Mouse (Mus musculus): ENCODE measurements at regions not wholly inside any gene's neighbourhood (a gene's known extent, or its start where the extent isn't known, plus 50 kb on each side); places are given as distances from the start of the nearest gene placed in this dataset.

DNA sequence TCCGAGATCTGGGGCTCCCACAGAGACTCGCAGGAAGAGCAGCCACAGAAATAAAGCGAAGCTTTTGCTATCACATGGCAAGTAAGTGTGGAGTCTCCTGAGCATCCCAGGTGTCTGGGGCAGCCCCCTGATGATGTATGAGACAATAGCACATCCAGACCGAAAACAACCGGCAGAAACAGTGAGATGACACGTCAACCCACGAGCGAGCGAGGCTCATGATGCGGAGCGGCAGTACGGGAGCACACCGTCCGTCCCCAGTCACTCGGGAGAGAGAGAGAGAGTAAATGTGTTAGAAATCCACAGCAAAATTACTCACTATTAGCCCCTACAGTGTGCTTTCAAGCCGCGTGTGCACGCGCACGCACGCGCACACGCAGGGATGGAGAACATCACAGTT lies 276.2 kb downstream of the Barhl2 start:
- DNase-seq = no peak

DNA sequence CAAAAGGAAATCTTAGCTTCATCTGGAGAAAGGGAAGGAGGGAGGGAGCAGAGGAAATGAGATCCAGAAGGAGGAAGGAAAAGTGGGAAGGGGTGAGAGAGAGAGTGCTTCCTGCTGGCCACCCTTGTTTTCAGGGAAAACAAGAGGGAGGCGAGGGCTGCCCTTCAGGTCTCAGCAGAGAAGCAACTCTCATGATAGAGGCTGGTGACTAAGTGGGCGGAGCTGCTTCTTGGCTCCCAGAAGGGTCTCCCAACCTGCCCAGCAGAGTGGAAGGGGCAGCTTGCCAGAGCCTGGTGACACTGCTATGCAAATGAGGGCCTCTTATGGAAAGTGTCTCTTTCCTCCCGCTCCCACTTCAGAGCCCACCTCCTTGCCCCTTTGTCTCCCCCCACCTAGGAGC lies 285.8 kb downstream of the Barhl2 start:
- DNase-seq = peak in 1 of 2 experiments; percentile 40

DNA sequence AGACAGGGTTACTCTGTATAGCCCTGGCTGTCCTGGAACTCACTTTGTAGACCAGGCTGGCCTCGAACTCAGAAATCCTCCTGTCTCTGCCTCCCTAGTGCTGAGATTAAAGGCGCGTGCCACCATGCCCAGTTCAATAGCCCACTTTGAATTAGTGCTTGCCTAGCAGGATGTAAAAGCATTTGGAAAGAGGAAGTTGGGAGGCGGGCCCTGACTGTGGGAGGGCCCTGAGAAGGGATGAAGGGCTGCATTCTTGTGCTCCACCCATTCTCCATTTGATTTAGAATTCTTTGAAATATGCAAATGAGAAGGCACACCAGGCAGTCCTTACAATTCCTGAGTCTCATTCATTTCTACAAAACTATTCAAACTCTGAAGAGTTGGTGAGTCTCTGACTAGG lies 287.6 kb downstream of the Barhl2 start:
- DNase-seq = no peak

DNA sequence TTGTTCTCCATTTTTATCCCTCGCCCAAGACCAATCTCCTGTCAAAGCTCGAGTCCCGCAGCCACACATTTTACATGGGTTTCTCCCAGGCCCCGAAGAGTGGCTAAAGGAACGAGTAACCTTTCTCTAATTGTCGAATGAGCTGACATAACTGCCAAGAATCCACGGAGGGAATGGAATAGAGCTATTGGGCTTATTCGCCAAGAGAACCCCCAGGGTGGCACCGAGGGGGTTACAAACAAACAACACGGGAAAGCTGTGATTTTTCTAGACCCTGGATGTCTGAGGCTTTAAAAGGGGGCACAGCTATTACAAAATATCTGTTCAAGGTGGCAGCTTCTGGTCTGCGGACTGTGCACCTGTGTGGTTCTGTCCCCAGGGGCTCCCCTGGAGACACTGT lies 290.4 kb downstream of the Barhl2 start:
- no peak for DNase-seq

DNA sequence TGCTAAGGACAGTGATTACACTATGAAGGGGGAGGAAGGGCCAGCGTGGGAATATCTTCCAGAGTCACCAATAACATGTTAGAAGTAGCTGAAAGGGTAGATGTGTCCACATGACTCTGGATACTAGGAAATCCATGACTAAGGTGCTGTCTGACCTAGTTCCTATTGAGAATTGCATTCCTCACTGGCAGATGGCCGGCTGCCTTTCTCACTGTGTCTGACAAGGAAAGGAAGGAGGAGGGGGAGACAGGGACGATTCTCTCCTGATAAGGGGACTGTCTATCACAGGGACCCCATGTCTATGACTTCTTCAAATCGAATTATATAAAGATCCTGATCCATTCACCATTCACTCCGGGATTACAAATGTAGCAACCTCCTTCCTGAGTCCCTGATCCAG lies 289.9 kb downstream of the Zfp326 start:
- DNase-seq = peak in 1 of 2 experiments; percentile 42

DNA sequence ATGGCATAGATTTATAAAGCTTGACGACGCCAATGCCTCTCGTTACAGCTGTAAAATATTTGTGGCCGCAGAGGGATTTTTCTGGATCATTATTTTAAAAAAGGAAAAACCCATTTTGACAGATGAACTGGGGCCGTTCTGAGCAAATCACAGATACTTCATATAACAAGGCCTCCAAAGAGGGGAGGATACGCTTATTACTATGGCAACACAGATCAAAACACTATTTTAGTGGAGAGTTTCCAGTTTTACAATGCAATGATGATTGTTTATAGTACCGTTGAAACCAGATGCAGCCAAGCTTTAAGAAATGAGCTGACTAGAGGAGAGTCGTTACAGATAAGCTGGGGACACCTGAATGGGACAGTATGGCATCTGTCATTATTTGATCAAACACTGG lies 287.8 kb downstream of the Zfp326 start:
- no peak for DNase-seq

DNA sequence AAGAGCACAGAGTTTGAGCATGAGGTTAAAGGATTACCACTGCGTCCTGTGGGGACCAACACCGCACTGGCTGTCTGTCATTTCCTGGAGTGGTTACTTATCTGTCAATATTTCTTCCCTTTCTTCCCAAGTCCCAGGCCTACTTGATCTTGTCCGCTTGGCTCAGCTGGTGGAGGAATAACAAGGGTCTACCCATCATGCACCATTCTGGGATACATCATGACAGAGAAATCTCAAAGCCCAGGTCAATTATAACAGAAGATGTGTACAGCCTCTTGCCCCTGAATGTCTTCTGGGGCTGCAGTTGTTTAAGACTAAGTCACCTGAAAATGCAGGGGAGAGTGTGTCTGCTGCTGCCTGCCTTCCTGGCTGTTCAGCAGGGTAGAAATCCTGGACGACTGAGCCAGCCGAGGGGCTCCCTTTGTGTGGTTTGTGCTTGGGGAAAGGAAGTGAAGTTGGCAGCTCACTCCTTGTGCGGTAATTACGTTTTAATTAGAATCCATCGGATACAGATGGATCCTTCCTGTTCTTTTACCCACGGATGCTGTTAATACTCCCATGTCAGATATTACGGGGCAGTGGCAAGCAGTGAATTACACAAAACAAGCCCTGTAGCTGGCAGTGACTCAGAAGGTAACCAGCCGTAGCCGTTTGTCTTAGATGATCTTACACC lies 286.8 kb downstream of the Zfp326 start:
- DNase-seq = peak in 1 of 2 experiments; percentile 13

DNA sequence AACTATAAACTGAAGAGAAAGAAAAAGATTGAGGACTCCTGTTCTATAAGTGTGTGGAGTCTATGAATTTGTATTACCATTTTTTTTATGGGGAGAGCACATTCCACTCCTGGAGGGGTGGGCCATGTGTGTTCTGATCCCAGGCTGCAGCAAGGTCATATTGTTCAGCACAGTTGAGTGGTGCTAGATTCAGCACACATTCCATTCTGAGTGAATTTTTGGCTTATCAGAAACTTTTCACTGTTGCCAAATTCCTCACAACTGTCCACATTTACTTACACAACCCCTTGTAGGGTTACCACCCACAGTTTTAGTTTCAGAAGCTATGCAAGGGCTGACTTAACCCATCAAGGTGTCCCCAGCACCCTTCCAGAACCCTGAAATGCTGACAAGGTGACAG lies 262.7 kb downstream of the Zfp326 start:
- DNase-seq = no peak

DNA sequence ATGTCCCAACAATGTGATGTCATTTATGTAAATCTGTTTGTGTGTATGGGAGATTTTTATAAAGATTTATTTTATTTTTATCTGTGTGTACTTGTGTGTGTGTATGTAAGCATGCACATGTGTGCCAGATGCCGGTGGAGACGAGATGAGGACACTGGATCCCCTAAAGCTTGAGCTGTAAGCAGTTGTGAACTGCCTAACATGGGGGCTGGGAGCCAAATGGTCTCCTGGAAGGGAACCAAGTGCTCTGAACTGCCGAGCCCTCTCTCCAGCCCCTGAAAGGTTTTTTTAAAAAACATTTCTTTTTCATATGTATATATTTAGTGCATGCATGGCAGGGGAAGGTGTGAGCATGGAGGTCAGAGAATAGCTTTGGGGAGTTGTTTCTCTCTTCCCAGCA lies 246.6 kb downstream of the Zfp326 start:
- no peak for DNase-seq

DNA sequence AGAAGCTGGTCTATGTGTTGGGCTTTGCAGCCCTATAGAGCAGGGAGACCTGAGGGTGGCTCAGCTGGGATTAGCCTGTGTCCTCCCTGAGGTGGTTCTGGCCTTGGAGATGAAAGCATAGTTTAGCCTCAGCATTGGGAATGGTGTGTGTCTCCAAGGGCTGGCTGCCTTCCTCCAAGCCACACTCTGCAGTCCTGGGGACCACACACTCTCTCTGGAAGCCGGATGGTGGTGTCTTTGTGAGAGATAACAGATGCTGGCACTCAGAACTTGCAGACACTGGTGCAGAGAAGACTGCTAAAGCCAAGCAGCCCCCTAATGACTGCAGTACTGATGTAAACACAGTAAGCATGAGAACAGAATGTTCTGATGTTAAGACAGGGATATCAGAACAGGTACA lies 243.2 kb downstream of the Zfp326 start:
- DNase-seq = no peak

DNA sequence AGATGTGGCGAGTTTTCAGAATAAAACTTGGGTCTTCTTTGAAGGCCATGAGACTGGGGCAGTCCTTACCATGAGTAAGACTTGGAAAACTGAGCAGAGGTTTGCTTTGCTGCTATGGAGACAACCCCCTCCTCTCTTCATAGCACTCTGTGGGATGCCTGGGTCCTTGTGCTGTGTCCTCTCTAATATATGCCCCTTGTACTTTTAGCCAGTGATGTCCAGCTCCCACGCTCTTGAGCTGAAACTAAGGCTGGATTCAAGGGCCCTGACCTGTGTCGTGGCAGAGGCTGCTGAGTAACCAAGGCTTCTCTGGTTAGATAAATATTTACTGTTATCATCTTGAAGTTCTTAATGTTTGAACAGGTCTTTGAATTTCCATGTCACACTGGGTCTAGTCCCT lies 236.8 kb downstream of the Zfp326 start:
- no peak for DNase-seq

DNA sequence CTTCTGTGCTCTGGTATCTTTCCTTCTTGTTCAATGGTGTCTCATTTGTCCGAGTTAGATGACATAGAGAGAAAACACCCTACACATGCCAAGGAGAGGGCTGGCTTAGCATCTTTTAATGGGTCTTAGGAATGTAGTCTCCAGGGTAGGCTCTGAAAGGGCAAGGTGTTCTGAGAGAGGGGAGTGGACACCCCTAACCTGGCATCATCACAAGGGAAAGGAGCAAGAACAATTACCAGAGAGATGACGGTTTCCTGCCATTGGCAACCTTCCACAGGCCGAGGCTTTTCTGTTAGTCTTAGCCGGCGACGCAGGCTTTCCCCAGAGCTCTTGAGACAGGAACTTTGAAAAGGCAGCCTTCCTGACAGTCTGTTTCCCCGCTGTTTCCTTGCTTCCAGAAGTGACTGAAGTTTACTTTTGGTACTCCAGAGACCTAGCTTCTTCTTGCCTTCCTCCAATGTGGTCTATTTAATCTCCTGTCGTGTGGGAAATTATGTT lies 232.2 kb downstream of the Zfp326 start:
- no peak for DNase-seq

DNA sequence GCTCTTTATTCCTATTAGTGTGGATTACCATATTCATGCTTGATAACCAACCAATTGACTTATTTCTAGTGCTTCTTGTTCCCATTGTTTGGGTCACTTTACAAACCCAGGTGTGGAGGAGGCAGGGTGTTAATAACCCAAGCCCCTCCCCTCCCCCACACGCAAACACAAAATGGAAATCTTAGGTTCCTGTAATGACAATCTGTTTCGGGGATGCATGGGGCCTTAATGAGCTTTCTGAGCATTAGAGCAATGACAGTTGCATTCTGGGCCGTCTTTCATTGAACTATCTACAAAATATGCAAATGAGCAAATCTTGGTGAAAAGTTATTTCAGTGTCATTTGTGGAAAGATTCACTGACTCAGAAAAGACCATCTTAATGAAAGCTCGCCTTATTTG lies 225.9 kb downstream of the Zfp326 start:
- no peak for DNase-seq

DNA sequence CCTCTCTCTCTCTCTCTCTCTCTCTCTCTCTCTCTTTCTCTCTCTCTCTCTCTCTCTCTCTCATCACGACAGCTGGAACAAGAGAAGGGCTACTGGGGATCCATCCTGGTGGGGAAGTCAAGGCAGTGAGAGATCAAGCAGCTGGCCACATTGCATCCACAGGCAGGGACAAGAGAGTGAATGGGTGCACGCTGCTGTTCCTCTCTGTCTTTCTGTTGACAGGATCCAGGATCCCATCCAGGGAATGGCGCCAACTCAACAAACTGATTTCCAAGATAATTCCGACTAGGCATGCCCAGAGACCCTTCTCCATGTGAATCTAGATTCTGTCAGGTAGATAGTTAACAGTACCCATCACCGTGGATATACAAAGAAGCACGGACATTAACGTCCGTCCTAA lies 222.5 kb downstream of the Zfp326 start:
- no peak for DNase-seq

DNA sequence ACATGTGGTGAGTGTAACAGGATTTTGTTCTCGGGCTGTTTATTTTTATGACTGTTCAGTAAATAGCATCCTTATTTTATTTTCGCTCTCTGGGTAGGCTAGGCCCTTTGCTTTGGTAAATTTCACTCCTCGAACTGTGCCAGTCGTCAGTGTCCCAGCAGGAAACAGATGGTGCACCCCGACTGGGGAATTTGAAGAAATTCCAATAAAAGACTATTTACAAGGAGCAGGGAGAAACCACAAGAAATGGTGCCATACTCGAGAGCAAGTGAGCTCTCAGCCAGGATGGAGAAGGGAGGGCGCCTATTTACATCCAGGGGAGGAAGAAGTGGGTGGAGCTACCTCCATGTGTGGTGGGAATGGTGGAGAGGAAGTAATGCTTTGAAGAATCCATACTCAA lies 213.0 kb downstream of the Zfp326 start:
- peak; percentile 78 to 80 for DNase-seq

DNA sequence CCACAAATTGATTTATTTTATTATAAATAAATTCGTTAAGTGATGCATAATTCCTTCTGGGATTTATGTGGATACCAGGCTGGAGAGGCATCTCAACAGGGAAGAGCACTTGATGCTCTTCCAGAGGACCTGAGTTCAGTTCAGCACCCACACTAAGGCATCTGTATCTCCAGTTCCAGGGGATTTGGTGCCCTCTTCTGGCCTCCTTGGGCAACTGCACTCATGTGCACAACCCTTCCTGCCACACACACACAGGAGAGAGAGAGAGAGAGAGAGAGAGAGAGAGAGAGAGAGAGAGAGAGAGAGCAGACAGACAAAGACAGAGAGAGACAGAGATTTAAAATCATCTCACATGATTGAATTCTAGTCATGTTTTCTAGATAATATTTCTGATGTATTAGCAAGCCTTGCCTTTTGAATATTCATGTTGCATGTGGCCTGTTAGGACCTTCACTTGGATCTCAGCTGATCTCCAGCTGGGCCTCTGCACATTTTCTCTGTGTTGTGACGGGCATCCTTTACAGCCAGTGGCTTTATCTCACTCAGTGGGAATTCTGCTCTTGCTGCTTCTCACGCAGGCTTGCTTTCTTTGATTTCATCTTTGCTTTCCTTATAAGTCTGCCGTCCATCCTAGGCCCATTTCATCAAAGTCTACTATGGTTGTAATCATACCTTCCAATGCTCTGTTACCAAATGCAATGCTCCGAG lies 212.3 kb downstream of the Zfp326 start:
- peak; percentile 45 to 50 for DNase-seq

DNA sequence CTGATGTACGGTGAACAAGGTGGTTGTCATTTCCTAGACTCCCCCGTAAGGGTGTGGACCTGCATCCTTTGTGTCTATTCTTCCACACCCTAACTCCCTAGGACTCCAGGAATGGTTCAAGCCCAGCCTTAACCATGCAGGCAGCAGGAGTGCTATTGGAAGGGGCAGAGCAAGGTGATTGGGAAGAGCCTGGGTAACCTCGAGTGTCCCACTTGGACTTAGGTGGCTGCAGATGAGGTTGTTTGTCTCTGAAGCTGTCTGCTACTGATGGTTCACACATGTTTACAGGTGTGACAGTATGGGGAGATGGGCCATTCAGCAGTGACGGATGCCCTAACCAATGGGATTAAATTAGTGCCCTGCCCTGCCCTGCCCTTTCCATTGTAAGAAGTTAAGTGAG lies 207.4 kb downstream of the Zfp326 start:
- DNase-seq = no peak

DNA sequence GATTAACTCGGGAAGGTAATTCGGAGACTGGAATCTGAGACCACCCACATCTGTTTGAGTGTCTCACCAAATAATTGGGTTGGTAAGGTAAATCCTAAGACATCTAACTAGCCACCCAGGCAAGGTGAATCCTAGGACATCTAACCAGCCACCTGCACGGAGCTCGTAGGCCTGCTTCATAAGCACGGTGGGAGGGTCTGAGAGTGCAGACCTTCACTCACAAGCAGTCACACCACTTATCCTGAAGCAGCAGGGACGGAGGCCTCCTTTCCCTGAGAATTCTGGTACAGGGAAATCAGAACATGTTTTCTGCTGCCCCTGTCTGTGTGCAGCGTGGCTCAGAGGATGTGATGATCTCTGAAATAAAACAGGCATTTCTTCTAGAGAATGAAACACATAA lies 206.5 kb downstream of the Zfp326 start:
- no peak for DNase-seq

DNA sequence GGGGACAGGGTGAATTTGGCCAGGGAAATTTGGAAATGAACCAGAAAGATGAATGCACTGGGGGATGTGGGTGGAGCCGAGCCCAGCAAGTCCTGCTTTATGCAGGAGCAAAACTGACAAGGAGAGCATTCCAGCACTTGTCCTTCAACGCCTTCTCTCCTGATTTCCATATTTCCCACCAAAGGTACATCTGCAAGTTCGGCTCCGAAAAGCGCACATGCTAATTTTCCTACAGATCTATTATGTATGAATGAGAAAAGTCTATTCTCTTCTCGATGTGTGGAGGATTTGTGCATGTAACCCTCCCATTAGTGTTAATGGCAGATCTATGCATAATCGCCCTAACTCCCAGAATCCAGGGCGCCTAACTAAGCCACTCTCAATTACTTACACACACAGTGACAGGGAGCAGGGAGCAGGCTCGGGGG lies 190.8 kb downstream of the Zfp326 start:
- no peak for DNase-seq

DNA sequence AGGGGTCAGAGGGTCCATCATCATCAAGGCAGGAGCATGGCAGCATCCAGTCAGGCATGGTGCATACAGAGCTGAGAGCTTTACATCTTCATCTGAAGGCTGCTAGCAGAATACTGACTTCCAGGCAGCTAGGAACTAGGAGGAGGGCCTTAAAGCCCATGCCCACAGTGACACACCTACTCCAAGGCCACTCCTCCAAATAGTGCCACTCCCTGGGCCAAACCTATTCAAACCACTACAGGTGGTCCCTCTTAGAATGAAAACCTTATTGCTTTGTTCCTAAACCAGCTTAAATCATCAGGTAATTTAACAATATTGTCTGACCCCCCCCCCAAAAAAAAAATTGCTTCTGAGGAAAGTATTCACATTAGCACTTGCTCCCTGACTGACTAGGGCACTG lies 190.3 kb downstream of the Zfp326 start:
- DNase-seq = no peak

DNA sequence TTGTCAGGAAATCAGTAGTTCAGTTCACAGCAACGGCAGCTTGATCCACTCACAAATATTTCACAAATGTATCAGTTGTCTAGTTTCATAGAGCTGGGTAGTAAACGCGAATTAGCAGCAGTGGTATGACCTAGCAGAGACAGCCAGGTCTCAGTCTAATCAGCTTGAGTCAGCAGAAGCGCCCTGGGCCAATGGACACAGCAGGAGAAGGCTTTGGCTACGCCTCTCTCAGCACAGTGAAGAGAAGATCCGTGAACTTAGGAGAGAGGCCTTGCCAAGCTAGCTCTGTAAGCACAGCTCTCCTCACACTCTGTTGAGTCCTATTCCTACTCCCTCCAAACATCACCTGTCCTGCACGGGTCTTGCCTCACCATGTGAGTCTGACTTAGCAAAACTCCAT lies 188.0 kb downstream of the Zfp326 start:
- DNase-seq = peak; percentile 24 to 61

DNA sequence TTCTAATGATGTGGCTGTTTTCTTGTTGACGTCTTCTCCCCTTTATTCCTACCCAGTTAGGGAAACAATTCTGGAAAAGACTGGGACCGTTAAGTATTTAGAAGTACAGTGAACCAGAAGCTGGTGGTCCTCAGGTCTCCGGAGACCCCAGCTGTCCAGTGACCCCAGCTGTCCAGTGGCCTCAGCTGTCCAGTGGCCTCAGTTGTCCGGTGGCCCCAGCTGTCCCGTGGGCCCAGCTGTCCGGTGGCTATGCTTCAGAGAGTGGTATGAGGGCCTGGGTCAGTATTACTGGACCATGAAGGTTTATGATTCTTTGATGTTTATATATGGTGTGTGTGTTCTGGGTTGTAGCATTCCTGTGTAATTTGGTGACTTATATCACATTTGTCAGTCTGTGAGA lies 186.6 kb downstream of the Zfp326 start:
- DNase-seq = no peak

DNA sequence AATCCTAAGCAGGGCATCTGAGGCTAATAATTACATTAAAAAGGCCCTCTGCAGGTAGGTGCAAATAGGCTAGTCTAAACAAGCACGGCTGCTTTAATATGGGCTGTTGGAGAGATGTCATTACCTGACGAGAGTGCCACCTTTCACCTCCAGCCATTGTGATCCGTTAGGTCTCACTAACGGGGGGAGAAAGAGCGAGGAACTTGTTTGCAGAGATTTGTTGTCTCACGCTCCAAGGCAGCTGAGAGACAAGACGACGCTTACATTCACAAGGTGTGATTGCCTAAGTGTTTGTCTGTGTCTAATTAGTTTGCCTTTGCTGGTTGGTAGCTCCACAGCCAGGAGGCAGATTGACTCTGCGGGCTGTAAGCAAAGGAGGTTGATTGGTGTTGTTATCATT lies 180.3 kb downstream of the Zfp326 start:
- no peak for DNase-seq

DNA sequence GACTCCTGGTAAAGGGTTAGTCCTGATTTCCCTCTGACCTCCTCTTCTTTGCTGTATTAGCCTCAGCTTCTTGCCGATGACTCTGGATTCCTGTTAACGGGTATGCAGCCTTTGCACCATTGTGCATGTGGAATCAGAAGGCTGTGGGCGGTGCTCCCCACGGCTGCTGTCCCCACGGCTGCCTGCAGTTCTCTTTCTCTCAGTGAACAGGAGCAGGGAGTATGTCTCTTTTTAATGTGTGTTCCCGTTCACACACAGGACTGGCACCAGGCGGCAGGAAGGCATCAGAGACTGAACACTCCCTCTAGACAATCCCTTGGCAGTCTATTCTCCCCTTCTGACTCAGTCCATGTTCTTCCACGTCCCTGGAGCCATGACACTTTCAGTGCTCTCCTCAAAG lies 178.9 kb downstream of the Zfp326 start:
- peak; percentile 31 for DNase-seq

DNA sequence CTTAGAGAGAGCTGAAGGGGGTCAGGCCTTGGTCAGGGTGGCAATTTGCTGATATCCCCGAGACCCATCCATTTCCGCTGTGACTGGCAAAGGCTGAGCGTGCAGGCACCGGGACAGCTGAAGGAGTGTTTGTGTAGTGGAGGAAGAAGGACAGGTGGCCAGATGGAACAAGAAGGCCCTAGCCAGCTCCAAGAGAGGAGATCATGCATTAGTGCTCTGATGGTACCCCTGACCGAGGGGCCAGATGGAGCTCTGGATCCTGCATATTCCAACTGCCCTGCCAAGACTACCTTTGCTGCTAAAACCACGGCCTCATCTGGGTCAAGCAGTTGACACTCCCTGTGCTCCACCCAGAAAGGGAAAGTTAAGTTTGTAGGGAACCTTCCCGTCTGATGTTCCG lies 174.7 kb downstream of the Zfp326 start:
- peak; percentile 85 to 88 for DNase-seq
